Mouse (Mus musculus) cortical plate, adult 2 months (tissue): ENCODE data around the gene Rnasek.

Experiments
- CTCF ChIP-seq: fragments of 200-500 bp; IDR thresholded peaks from 2 replicates; pipeline ENCODE4 v1.5.1; 2011; ENCODE audit warnings: mild to moderate bottlenecking, control low read depth, low read length; ENCODE audit not compliant: insufficient read depth; ENCODE audit errors: extremely low read depth
- POLR2A ChIP-seq: fragments of 200-500 bp; IDR thresholded peaks from 2 replicates; pipeline ENCODE4 v1.6.1; 2011; ENCODE audit warnings: mild to moderate bottlenecking, low read length, control low read depth; ENCODE audit not compliant: insufficient read depth; ENCODE audit errors: extremely low read depth

DNA sequence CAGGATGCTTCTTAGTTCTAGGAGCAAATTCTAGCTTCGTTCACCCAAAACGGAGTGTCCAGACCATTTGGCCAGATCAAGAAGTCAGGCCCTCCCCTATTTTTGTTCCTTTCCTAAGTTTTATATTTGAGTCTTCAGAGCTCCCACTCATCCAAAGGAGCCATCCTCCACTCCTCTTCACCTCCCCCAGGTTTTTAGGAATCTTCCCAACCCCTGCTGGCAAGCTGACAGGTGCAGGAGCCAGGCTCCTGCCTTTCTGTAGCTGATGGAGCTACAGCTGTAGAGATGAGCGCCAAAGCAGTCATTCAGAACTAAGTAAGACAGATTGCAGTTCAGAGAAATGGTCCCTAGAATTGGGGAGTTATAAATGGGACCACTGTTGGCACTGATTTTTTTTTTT lies 39.3 kb upstream of the Rnasek start:
- TF ChIP-seq POLR2A (no peak), CTCF (no peak)
